Mouse (Mus musculus) telencephalon, adult 2 months (tissue): ENCODE measurements around the gene Prr15l.

Experiments
- DNase-seq: peaks from one replicate; pipeline ENCODE4 v3.0.0-alpha.2; 2011; ENCODE audit warnings: low read depth, low spot score

Gene Prr15l

DNA sequence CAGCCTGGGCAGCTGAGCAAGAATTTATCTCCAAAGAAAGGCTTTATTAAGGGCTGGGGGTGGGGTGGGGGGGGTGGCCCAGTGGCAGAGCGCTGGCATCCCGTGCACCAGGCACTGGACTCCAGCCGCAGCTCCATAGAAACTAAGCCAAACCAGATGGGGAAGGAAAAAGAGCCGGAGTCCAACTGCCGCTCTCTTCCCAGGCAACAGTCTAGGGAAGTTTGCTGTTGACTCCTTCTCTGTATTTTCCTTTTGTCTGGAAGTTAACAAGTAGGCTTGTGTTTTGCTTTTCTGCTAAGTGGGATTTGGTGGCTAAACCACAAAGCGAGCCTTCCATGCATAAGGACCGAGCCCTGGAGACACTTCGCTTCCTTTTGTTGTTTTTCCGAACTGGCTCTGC lies 18.6 kb downstream of the Prr15l start:
- no peak for DNase-seq

DNA sequence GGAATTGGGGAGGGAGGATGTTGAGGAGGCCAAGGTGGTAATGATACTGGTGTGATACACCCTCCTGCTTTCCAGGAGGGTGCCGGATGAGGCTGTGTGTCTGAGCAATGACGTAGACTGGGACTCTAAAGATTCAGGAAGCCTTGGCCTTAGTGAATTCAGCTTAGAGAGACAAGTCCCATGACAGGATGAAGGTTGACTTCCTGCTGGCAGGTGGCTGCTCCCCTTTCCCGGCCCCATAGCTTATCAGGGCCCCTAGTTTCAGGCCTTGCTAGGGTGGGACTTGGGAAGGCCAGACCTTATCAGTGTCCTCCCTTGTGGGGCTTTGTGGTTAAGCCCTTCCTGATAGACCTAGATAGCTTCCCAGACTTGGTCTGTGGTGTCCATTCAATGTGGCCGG lies 19.9 kb downstream of the Prr15l start:
- no peak for DNase-seq

- no peak for DNase-seq
These were observed 22.9 kb downstream of the Prr15l start for GRCm38 (mm10) chr11:96950767-96951166.

GRCm38 (mm10) chr11:96952426-96952825 lies 24.5 kb downstream of the Prr15l start:
- DNase-seq: no peak

- no peak for DNase-seq
These were observed 25.0 kb downstream of the Prr15l start for GRCm38 (mm10) chr11:96952896-96953295.

- DNase-seq: no peak
These were observed 27.2 kb downstream of the Prr15l start for GRCm38 (mm10) chr11:96955094-96955493.

- no peak for DNase-seq
These were observed 28.3 kb downstream of the Prr15l start for GRCm38 (mm10) chr11:96956009-96956724.

DNA sequence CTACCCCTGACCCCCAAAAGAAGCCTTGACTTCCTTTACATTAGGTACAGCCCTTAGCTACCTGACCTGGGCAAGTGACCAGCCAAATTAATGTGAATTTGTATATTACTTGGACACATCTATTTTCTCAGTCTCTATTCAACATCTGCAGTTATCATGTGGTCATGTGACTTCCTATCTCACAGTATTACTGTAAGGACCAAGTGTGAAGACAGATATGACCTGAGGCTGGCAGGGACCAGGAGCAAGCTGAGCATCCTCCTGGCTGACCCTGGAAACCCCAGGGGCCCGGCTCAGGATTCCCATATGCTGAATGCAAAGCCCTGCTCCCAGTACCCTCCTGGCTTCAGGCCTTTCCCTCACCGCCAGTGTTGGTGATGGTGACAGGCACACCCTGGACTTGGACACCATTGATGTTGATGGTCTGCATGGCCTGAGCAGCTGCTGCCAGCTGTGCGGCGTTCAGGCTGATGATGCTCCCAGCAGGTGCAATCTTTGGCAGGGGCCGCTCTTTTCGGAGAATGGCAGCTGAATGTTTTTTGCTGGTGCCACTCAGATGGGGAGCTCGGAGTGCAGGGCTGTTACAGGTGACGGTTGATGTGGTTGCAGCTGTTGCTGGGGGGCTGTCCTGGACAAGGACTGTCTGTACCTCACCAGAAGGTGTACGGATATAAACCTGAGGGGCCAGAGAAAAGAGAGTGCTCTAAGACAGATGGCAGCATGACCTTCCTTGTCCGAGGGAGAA lies 29.3 kb downstream of the Prr15l start:
- no peak for DNase-seq

DNA sequence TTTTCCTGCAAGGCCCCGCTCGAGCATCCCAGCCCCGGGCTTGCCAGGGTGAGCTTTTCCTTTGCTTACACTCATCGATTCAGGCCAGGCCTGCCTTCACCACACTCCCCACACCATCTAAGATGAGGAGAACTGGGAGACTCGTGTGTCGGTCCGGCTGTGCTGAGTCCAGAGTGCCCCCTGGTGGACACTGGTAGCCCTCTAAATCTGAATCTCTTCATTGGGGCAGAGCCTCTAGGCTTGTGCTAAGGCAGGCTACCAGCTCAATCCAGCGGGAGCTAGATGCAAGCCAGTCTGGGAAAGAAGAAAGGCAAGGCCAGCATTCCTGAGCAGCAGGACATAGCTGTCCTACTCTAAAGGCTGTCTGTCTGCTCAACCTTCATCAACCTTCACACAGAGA lies 35.7 kb downstream of the Prr15l start:
- no peak for DNase-seq

GRCm38 (mm10) chr11:96966172-96966571 lies 38.3 kb downstream of the Prr15l start:
- DNase-seq: no peak

- no peak for DNase-seq
These were observed 39.1 kb downstream of the Prr15l start for GRCm38 (mm10) chr11:96966914-96967543.

GRCm38 (mm10) chr11:96967544-96968269 lies 39.8 kb downstream of the Prr15l start:
- DNase-seq: no peak

DNA sequence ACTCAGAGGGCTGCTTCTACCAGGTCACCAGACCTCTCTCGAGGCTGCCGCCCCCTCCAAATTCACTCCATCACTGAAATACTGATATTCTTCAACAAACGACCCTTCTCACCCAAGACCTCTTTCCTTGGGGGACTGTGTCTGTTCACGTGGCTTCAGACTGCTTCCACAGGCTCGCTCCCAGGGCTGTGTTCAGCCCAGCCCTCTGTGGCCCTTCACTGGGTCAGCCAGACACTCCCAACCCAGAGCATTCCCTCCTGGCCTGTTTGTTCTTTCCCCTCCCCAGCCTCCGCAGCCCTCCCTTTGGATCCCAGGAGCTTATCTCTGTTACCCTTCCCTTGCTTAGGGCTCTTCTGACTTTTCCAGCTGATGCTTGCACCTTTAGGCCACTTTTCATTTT lies 40.6 kb downstream of the Prr15l start:
- no peak for DNase-seq

DNA sequence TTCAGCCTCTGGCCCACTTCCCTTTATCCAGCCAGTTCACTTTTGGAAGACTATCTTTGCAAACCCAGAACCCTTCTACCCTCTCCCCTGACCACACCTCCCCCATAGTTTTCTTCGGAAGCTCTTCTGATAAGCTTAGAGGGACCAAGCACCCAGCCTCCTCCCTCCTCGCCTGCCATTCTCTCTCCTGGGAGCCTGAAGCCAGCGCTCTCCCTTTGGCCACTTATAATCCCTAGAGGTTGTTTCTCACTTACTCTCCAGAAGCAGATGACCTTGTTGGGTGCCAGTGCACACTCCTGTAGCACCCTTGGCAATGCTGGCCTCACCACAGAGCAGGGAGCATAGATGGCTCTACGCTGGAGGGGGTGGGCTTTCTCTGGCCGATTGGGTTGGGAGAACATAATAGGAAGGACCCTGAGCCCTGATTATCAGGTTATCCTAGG lies 41.4 kb downstream of the Prr15l start:
- no peak for DNase-seq

- no peak for DNase-seq
These were observed 41.8 kb downstream of the Prr15l start for GRCm38 (mm10) chr11:96969746-96970145.

DNA sequence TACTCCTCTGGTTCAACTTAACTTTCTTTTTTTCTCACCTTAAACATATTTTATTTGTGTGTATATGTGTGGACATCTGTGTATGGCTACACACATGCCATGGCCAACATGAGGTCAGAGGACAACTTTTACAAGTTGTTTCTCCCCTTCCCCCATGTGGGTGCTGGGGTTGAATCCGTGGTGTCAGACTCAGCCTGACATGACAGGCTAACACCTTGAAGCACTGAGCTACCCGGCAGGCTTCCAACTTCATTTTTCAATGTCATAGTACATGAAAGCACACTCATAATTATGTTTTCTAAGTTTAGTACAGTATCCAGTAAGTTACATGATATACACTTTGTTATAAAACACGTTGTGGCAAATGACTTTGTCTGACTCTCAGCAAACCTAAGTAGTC lies 42.4 kb downstream of the Prr15l start:
- DNase-seq: no peak

DNA sequence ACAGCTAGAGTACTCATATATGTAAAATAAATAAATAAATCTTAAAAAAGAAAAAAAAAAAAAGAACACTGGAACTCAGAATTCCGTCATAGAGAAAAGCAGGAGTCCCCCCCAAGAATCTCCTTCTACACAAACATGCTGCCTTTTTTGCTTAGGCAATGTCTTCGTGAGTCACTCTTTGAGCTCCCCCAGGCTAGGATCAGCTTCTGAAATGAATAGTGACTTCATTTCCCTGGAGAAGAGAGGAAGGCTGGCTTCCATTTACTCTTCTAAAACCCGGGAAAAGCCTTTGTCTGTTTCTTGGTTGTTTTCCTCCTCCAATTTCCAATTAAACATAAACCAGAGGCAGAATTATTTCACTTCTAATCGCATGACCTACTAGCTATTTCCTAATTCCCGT lies 45.0 kb downstream of the Prr15l start:
- no peak for DNase-seq

DNA sequence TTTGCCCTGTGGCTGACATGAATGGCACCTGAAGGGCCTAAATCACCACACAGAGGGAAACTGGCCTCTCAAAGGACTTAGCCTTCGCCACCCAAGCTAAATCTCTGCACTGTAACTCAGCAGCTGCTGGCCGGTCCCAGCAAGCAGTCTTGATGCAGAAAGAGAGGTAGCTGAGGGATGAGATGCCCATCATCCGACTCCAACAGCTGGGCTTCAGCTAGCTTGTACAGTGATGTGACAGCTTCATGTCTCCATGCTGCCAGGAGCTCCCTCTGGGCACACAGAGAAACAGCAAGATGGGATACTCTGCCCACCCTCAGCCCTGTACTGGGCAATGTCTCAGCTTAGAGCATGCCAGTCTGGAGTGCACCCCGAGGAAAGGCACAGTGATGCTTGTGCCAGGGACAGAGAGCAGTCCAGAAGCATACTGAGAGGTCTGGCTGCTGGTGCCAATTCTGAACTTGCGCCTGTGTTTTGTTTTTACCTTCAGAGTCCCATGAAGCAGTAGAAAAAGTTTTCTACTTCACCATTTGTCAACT lies 45.6 kb downstream of the Prr15l start:
- DNase-seq: no peak

DNA sequence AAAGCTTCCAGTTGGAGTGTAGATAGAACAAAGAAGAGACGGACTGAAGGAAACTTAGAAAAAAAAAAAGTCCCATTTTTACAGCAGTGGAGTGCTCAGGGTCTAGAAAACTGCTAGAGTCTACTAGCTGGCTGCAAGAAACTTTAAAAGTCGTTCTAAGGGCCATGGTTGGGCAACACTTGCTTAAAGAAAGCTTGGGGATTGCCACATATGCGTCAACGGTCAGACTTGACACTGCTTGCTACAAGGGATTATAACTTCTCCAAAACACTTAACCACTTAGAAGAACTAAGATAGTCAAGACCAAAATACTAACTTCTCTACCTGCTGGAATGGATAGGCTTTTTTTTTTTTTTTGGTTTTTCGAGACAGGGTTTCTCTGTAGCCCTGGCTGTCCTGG lies 46.9 kb downstream of the Prr15l start:
- DNase-seq: no peak

- no peak for DNase-seq
These were observed 47.8 kb downstream of the Prr15l start for GRCm38 (mm10) chr11:96975511-96976378.

DNA sequence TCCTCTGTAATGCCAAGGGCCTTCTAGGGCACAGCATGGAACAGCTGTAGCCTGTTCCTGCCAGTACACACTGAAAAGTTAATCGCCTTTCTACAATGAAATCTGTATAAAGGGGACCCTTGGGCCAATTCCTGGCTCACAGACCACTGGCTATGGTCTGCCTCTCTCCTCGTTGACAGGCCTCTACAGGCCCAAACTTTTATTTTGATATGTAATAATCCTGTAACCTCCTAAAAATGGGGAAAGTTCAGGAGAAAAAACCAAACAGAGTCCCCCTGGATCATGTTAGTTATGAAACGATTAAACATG lies 48.4 kb downstream of the Prr15l start:
- DNase-seq: no peak
